Mouse (Mus musculus) testis, adult 2 months (tissue): ENCODE measurements around the gene Pcdh7.

Experiments
- CTCF ChIP-seq: fragments of 200-500 bp; IDR thresholded peaks from 2 replicates; pipeline ENCODE4 v1.5.1; 2012; ENCODE audit warnings: low read depth, mild to moderate bottlenecking, inconsistent platforms, low read length, moderate library complexity; ENCODE audit not compliant: control insufficient read depth, insufficient read depth, insufficient replicate concordance
- POLR2A ChIP-seq: fragments of 200-500 bp; IDR thresholded peaks from 2 replicates; pipeline ENCODE4 v1.6.1; 2012; ENCODE audit warnings: low read depth, mild to moderate bottlenecking, inconsistent platforms, low read length, moderate library complexity; ENCODE audit not compliant: control insufficient read depth

DNA sequence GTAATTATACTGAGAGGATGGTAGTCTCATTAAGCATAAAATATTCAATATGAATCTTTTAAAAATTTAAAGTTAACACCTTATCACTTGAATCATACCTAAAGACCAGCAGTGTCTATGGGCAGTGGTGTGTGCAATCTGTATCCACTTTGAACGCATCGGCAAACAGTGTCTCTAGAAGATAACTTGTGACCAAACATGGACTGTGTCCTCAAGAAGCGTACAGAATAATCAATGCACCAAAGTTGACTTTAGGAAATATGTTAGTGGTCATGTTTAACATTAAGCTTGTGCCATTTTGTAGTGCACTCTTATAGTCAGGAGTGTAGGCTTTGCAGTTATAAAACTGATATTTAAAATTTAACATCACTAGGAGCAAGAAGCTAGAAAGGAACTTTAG lies 110.7 kb downstream of the Pcdh7 start:
- TF ChIP-seq CTCF (no peak), POLR2A (no peak)
